Mouse (Mus musculus) layer of hippocampus, postnatal 25 days (tissue): ENCODE measurements around the gene Phldb1. TPM values are rescaled to one million over a fixed set of nuclear protein-coding genes. Genes with fewer than 3 reads are reported as not detected.
"Not testable (repeated sequence)": the region's sequence is repeated elsewhere in the genome, so short reads cannot be mapped to it uniquely, and the experiment has no call there.

Source experiments
- DNase-seq, 2 experiments: peaks; one replicate each; pipeline ENCODE4 v3.0.0; 2022; ENCODE audit warnings: mixed read lengths in 2 of 2, low spot score in 1 of 2; ENCODE audit errors: extremely low spot score in 1 of 2
- total RNA-seq, 2 experiments: library from RNA; stranded (reverse); gene quantifications; 2 replicates each; pipeline ENCODE4 v1.2.3; 2021

Gene Phldb1
- total RNA-seq, result 100 to 1,000 TPM in 1 of 2 experiments, 10 to 100 TPM in 1; 88.6 to 106 TPM

GRCm38 (mm10) chr9:44734524-44735494 is at the start of gene Phldb1:
Phldb1 (minus strand) TSS chr9:44735198.
- DNase-seq, result peak in 1 of 2 experiments; percentile 48

DNA sequence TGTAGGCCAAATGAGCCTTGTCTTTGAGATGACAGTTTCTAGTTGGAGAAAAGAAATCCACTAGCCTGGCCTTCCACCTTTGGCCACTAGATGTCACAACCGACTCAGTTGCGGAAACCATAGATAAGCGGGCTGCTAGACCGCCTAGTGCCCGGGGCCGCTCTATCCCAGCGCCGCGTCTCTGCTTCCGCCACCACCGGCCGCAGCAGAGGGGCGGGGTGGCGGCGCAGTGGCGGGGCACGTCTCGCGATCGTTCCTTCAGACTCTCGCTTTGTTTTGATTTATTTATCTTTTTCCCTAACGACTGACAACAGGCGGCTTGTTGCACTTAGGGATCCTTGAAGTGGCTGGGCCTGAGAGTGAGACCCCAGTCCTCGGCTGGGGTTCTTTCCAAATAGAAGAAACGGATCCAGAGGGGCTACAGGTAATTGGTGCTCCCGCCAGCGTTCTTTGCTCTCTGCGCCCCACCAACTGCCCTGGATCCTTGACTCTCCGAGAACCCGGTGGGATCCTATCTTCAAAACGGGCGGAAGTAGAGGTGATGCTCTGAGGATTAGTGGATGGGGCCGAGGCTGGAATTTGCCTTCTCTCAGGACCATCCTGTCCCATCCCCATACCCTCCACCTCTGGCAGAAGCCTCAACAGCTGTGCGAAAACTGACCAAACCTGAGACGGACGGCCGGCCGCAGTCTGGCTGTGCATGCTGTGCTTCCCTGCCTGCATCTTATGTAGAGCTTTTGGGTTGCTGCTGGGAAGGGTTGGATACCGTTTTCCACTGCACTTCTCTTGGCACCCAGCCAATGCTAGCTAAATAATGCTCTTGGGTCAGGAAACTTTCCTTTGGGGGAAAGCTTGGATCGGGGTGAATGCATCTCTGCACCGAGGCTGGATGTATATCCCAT is 38.0 kb upstream of the Phldb1 start:
- peak; percentile 77 to 91 for DNase-seq

DNA sequence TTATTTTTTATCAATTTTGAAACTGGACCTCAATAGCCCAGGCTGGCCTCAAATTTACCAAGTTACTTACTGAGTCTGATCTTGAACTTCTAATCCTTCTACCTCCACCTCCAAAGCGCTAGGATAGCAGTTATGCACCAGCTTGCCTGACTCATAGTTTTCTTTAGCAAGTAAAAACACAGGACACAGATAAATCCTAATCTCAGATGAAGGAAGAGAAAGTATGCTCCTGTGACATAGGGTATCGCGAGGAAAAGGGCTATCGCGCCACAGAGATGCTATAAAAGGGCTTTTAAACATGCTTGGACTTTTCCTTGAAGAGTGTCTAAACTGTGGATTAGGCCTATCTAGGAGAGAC is 37.4 kb upstream of the Phldb1 start:
- DNase-seq, result no peak

- no peak for DNase-seq
Observed at GRCm38 (mm10) chr9:44771376-44771775, 36.4 kb upstream of the Phldb1 start.

DNA sequence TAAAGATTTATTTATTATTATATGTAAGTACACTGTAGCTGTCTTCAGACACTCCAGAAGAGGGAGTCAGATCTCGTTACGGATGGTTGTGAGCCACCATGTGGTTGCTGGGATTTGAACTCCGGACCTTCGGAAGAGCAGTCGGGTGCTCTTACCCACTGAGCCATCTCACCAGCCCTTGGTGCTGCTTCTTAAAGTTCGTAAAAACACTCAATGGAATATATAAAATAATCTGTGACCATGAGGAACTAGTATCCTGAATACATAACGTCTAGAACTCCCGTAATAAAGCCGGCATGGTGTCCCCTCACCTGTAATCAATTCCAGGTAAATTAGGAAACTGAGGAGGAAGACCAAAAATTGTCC is 33.0 kb upstream of the Phldb1 start:
- DNase-seq, result not testable (repeated sequence)

GRCm38 (mm10) chr9:44767101-44768028 is 32.4 kb upstream of the Phldb1 start, which contains the start of the genes Arcn1 and Ift46:
Arcn1 (minus strand) TSS chr9:44767845.
Ift46 (plus strand) TSS chr9:44767908.
- DNase-seq, result peak; percentile 69 to 84

- DNase-seq, result no peak
Observed at GRCm38 (mm10) chr9:44760873-44761272, 25.9 kb upstream of the Phldb1 start.

GRCm38 (mm10) chr9:44748473-44748872 is 13.5 kb upstream of the Phldb1 start:
- no peak for DNase-seq

DNA sequence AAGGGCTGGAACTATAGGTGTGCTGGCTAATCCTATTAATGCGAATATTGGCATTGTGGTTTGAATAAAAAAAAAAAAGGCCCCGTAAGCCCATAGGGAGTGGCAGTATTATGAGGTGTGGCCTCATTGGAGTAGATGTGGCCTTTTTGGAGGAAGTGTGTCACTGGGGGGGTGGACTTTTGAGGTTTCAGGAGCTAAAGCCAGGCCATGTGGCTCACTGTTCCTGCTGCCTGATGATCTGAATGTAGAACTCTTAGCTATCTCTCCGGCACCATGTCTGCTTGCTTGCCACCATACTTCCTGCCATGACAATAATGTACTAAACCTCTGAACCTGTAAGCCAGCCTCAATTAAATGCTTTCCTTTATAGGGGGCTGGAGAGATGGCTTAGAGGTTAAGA is 12.3 kb upstream of the Phldb1 start:
- no peak for DNase-seq

DNA sequence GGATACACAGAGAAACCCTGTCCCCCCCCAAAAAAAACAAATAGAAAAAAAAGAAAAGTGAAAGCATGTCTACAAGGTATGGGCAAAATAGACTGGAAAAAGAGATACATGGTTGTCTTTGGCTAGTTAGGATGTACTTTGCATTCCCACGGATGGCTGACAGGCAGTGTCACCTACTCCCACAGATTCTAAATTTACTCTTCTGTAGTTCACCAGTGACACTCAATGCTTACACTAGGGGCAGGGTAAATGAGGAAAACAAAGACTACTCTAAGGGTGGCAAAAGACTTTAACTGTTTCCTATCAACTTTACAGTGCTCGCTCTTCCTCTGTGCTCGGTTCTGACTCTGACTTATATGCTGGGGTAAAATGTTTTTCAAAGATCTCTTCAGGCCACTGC is 11.7 kb upstream of the Phldb1 start:
- no peak for DNase-seq

GRCm38 (mm10) chr9:44745371-44745770 is 10.4 kb upstream of the Phldb1 start:
- DNase-seq, result no peak

- no peak for DNase-seq
Observed at GRCm38 (mm10) chr9:44740663-44741192, 5.7 kb upstream of the Phldb1 start.

- DNase-seq, result no peak
Observed at GRCm38 (mm10) chr9:44737240-44737949, 2.4 kb upstream of the Phldb1 start.

DNA sequence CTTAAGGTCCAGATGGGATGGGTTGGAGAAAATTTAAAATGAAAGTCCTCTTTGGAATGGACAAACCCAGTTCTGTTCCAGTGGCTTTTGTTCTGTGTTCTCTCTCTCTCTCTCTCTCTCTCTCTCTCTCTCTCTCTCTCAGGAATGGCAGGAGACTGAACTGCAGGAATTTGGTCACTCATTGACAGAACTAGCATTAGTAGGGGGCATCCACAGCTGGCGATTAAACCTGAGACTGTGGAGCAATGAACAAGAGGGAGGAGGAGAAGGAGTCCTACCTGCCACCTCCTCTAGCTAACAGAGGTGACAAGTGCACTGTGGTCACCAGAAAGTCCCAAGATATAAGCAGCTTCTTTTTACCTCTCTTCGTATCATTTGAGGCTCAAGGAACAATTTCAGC is 1.3 kb upstream of the Phldb1 start:
- DNase-seq, result no peak

- no peak for DNase-seq
Observed at GRCm38 (mm10) chr9:44735886-44736285, 888 bp upstream of the Phldb1 start.

- DNase-seq, result no peak
Observed at GRCm38 (mm10) chr9:44733671-44734523, 1.1 kb downstream of the Phldb1 start.

- no peak for DNase-seq
Observed at GRCm38 (mm10) chr9:44732921-44733530, 2.0 kb downstream of the Phldb1 start.

DNA sequence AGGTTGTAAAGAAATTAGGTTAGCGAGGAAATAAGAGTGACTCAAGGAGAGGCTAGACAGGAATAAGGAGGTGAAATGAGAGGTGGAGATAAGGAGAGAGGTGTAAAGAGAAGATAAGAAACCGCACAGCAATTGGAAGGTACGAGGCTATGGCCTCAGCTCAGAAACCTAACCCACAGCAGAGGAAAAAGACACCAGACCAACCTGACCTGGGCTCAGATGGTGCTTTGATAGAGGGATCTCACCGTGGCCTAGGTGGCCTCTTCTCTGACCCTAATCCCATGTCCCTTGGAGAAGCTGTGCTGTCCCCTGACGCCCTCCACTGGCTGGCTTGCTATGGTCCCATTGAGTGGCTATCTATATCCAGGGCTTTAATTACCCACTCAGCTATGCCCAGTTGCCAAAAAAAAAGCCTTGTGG is 2.9 kb downstream of the Phldb1 start:
- DNase-seq, result no peak
